Mouse (Mus musculus) midbrain, embryonic 16.5 days (tissue): ENCODE data around the gene Asna1. TPM values are rescaled to one million over a fixed set of nuclear protein-coding genes. Genes with fewer than 3 reads are reported as not detected.

ENCODE experiments used
- ATAC-seq: fragments of 200-750 bp; cut with Nextera tagmentation; 2 replicates; pipeline ENCODE4 v1.8.0; 2017; ENCODE audit warnings: moderate TSS enrichment
- H3K27ac ChIP-seq: fragments of 300-500 bp; sonication (generic); 2 replicates; pipeline ENCODE4 v1.5.1; 2014; ENCODE audit warnings: mild to moderate bottlenecking, low read length, mixed read lengths
- H3K27me3 ChIP-seq: fragments of 300-500 bp; sonication (generic); 2 replicates; pipeline ENCODE4 v1.6.1; 2014; ENCODE audit warnings: low read depth, low read length, mixed read lengths; ENCODE audit not compliant: control insufficient read depth, insufficient read depth
- H3K36me3 ChIP-seq: fragments of 300-500 bp; sonication (generic); 2 replicates; pipeline ENCODE4 v1.6.1; 2014; ENCODE audit warnings: mild to moderate bottlenecking, low read length, moderate library complexity, mixed read lengths; ENCODE audit not compliant: control insufficient read depth, insufficient read depth
- H3K4me1 ChIP-seq: fragments of 300-500 bp; sonication (generic); 2 replicates; pipeline ENCODE4 v1.6.1; 2014; ENCODE audit warnings: mild to moderate bottlenecking, low read length, mixed read lengths; ENCODE audit not compliant: control insufficient read depth, insufficient read depth
- H3K4me2 ChIP-seq: fragments of 300-500 bp; sonication (generic); 2 replicates; pipeline ENCODE4 v1.6.1; 2014; ENCODE audit warnings: mild to moderate bottlenecking, low read length, mixed read lengths
- H3K4me3 ChIP-seq: fragments of 300-500 bp; sonication (generic); 2 replicates; pipeline ENCODE4 v1.5.1; 2014; ENCODE audit warnings: low read depth, mild to moderate bottlenecking, low read length, moderate library complexity, mixed read lengths
- H3K9ac ChIP-seq: fragments of 300-500 bp; sonication (generic); 2 replicates; pipeline ENCODE4 v1.6.1; 2014; ENCODE audit warnings: low read depth, low read length, mixed read lengths
- H3K9me3 ChIP-seq: fragments of 300-500 bp; sonication (generic); replicated peaks from 2 replicates; pipeline ENCODE4 v1.6.1; 2014; ENCODE audit warnings: mild to moderate bottlenecking, low read length, mixed read lengths; ENCODE audit not compliant: control insufficient read depth, poor library complexity, severe bottlenecking
- WGBS: fragments of 180-500 bp; shearing (Covaris S2); extraction: QIAGEN DNeasy Blood & Tissue Kit; methylation state at CpG from one replicate; pipeline ENCODE4 v1.1.7; 2014; 5-methylcytosine and 5-hydroxymethylcytosine counted together
- polyA plus RNA-seq: library from polyadenylated mRNA; unstranded; fragments of >200 nt; fragmentation: Nextera tagmentation; extraction: Ambion mirVana; gene quantifications from 2 replicates; pipeline ENCODE4 v1.2.1, GENCODE M21; 2015

Gene Asna1
- polyA plus RNA-seq, 1 experiment from 2014 or later: 149 TPM

- H3K27ac ChIP-seq: peak overlapping the region; percentile 12; the same call in 1 of the 2 replicates
- 15% methylated on average over 2 of the region's 2 CpGs for WGBS
- H3K36me3 ChIP-seq: peaks cover 18% of the 10 kb centered on the region
- H3K27me3 ChIP-seq: no peaks in the 10 kb centered on the region
- peak overlapping the region; percentile 99 for H3K9ac ChIP-seq
- H3K4me3 ChIP-seq: peak overlapping the region; percentile 95
- H3K4me2 ChIP-seq: peak overlapping the region; percentile 75
- peaks cover 34% of the 10 kb centered on the region for H3K4me1 ChIP-seq
- ATAC-seq: no peak
- no peaks in the 10 kb centered on the region for H3K9me3 ChIP-seq
These were observed 2.8 kb upstream of the Asna1 start for GRCm38 (mm10) chr8:85027922-85028321.

DNA sequence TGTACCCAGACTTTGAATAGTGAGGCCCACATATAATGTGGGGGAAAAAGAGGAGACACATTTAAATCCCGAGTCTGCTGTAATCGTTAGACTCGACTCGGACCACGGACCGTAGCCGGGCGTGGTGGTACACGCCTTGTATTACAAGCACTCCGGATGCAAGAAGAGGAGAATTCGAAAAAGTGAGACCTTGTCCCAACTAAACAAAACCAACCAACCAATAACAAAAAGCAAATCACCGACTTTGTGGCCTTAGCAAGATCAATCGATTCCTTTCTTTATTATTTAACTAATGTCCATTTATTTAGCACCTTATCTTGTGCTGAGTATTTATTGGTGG lies 2.4 kb upstream of the Asna1 start:
- Histone ChIP-seq H3K4me2 (peak overlapping the region; percentile 75), H3K27ac (peak overlapping the region; percentile 92), H3K9ac (peak overlapping the region; percentile 99), H3K36me3 (peaks cover 13% of the 10 kb centered on the region), H3K4me3 (peak overlapping the region; percentile 95), H3K4me1 (peaks cover 34% of the 10 kb centered on the region), H3K9me3 (no peaks in the 10 kb centered on the region), H3K27me3 (no peaks in the 10 kb centered on the region)
- no peak for ATAC-seq
- whole genome bisulfite sequencing: 2% methylated on average over 13 of the region's 13 CpGs

- H3K9ac ChIP-seq: peak within 1 kb of the TSS; percentile 99
- WGBS: under 1% methylated on average over 61 of the region's 75 CpGs
- H3K36me3 ChIP-seq: peaks cover 13% of the 10 kb centered on the region
- peaks cover 34% of the 10 kb centered on the region for H3K4me1 ChIP-seq
- peak within 1 kb of the TSS; percentile 75 for H3K4me2 ChIP-seq
- peak within 1 kb of the TSS; percentile 92 for H3K27ac ChIP-seq
- H3K9me3 ChIP-seq: no peaks in the 10 kb centered on the region
- H3K4me3 ChIP-seq: peak within 1 kb of the TSS; percentile 95
- H3K27me3 ChIP-seq: no peaks in the 10 kb centered on the region
- ATAC-seq: peak; percentile 71
These were observed 1.8 kb upstream of the Asna1 start, which contains the start of gene Trir for GRCm38 (mm10) chr8:85026670-85027515. Gene Trir (plus strand): TSS chr8:85026823.

- Histone ChIP-seq H3K9me3 (no peaks in the 10 kb centered on the region), H3K4me3 (no peak overlapping the region), H3K27me3 (no peaks in the 10 kb centered on the region), H3K27ac (no peak overlapping the region), H3K9ac (no peak overlapping the region), H3K4me2 (peak overlapping the region; percentile 60), H3K36me3 (peaks cover 5% of the 10 kb centered on the region; the same call in 1 of the 2 replicates), H3K4me1 (peaks cover 29% of the 10 kb centered on the region)
- 98% methylated on average over 3 of the region's 3 CpGs for WGBS
- no peak for ATAC-seq
These were observed 1.2 kb downstream of the Asna1 start for GRCm38 (mm10) chr8:85023846-85024245.

DNA sequence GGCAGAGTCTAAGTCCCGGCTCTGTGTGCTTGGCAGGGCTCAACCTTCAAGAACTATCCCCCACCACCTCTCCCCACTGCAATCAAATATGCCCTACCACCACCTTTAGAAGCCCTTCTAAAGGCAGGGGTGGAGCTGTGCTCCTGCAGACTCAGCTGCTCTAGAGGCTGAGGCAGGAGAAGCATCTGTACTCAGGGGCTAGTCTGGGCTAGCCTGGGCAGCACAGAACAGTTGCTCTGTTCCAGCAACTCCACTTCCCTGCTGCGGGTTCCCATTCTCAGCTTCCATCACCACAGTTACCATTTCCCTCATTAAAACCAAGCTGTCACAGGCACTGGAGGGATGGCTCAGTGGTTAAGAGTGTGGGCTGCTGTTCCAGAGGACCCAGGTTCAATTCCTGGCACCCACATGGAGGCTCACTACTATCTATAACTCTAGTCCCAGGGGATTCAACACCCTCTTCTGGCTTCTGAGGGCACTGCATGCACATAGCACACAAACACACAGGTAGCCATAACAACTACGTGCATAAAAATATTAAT lies 3.5 kb downstream of the Asna1 start:
- Histone ChIP-seq H3K27me3 (no peaks in the 10 kb centered on the region), H3K9ac (no peak overlapping the region), H3K9me3 (no peaks in the 10 kb centered on the region), H3K4me1 (peaks cover 17% of the 10 kb centered on the region), H3K4me3 (no peak overlapping the region), H3K4me2 (no peak overlapping the region), H3K36me3 (peaks cover 11% of the 10 kb centered on the region), H3K27ac (no peak overlapping the region)
- WGBS: 97% methylated on average over 3 of the region's 3 CpGs
- ATAC-seq: no peak

DNA sequence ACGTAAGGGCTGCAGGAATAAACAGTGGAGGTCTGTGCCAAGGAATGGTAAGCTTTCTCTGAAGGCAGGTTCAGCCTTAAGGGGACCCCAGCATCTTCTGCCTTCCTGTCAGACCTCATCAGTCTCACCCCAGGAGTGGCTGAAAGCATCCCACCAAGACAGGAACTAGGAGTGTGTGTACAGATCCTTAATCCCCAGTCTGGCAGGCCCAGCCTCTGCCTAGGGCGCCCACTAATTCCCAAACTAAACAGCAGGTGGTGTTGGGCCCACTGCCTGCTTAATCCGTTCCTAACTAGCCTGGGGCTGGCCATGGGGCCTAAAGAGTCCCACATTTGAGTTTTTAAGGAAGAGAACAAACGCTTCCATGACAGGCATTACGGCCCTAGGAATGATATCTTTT lies 7.9 kb downstream of the Asna1 start:
- Histone ChIP-seq H3K4me3 (no peak overlapping the region), H3K27me3 (peaks cover 11% of the 10 kb centered on the region), H3K4me2 (no peak overlapping the region), H3K9ac (no peak overlapping the region), H3K9me3 (no peaks in the 10 kb centered on the region), H3K27ac (no peak overlapping the region), H3K36me3 (peaks cover 11% of the 10 kb centered on the region), H3K4me1 (no peaks in the 10 kb centered on the region)
- no peak for ATAC-seq
- 14% methylated on average over 5 of the region's 5 CpGs for WGBS

DNA sequence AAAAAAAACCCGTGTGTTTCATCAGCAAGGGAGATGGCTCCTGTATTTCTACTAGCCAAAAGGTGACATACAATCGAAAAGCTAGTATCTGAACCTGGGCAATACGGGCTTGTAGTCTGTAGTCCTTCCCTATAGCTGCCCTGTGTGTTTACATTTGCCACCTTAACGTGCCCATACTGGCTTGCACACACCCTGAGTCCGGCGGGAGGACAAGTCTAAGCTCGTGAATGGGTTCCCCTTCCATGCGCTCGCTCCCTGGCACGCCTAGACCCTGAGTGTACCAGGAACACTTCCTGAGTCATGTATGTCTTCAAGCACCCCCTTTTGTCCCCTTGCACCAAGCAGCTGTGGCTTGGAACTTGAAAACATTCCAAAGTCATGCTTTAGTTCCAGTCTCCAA lies 8.4 kb downstream of the Asna1 start:
- Histone ChIP-seq H3K36me3 (peaks cover 11% of the 10 kb centered on the region), H3K4me3 (no peak overlapping the region), H3K4me2 (no peak overlapping the region), H3K27me3 (peaks cover 12% of the 10 kb centered on the region), H3K9me3 (no peaks in the 10 kb centered on the region), H3K4me1 (no peaks in the 10 kb centered on the region), H3K9ac (no peak overlapping the region), H3K27ac (no peak overlapping the region)
- no peak for ATAC-seq
- WGBS: 65% methylated on average over 10 of the region's 10 CpGs

GRCm38 (mm10) chr8:85014431-85014830 lies 10.7 kb downstream of the Asna1 start, which contains the start of gene Best2:
Gene Best2 (minus strand): TSS chr8:85014531.
- H3K9ac ChIP-seq: peak within 1 kb of the TSS; percentile 66
- 61% methylated on average over 2 of the region's 2 CpGs for WGBS
- peaks cover 9% of the 10 kb centered on the region for H3K36me3 ChIP-seq
- H3K4me2 ChIP-seq: peak within 1 kb of the TSS; percentile 83
- H3K4me1 ChIP-seq: no peaks in the 10 kb centered on the region
- peaks cover 23% of the 10 kb centered on the region for H3K27me3 ChIP-seq
- no peak within 1 kb of the TSS for H3K27ac ChIP-seq
- no peaks in the 10 kb centered on the region for H3K9me3 ChIP-seq
- ATAC-seq: no peak
- peak within 1 kb of the TSS; percentile 40 for H3K4me3 ChIP-seq

GRCm38 (mm10) chr8:85013230-85013840 lies 11.7 kb downstream of the Asna1 start:
- H3K4me2 ChIP-seq: peak overlapping the region; percentile 83
- H3K4me1 ChIP-seq: no peaks in the 10 kb centered on the region
- H3K27ac ChIP-seq: no peak overlapping the region
- H3K9me3 ChIP-seq: no peaks in the 10 kb centered on the region
- peaks cover 6% of the 10 kb centered on the region for H3K36me3 ChIP-seq
- peak overlapping the region; percentile 40 for H3K4me3 ChIP-seq
- peak overlapping the region; percentile 66 for H3K9ac ChIP-seq
- H3K27me3 ChIP-seq: peaks cover 27% of the 10 kb centered on the region
- ATAC-seq: peak; percentile 52
- 5% methylated on average over 26 of the region's 26 CpGs for WGBS
